Mouse (Mus musculus): ENCODE measurements at regions not wholly inside any gene's neighbourhood (a gene's known extent, or its start where the extent isn't known, plus 50 kb on each side); places are given as distances from the start of the nearest gene placed in this dataset.

DNA sequence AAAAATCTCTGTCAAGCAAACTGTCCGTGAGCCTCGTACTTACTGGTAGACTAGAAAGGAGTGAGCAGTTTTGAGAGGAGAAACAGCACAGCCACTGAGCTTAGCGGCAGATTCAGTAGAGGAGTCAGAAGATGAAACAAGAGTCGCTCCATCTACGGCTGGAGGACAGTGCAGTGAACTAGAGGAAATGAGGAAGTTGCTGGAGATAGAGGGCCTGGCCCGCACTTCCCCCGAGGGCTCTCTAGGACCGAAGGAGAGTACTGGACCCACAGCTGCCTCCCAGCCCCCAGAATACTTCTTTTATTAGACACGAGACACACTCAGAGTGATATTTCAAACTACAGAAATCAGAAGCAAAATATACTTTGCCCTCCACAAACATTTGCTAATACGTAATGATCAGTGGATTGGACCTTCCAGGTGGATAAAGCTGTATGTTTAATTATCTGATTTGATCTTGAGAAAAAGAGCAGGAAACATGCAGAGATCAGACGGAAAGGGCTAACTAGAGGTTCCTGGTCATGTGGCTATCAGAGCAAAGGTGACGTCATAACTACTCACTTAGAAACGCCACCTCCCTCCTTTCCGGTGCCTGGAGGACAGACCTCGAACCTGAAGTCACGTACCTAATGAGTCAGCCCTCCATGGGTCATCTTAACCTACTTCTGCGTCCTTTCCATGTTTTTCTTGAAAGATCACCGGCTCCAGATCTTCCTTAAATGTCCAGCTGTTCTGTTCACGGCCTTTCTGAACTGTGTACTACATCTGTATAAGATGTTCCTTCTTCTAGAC, 277.9 kb downstream of the Basp1 start:
- in situ Hi-C loops (cut with MboI, MseI), result no loop called here

DNA sequence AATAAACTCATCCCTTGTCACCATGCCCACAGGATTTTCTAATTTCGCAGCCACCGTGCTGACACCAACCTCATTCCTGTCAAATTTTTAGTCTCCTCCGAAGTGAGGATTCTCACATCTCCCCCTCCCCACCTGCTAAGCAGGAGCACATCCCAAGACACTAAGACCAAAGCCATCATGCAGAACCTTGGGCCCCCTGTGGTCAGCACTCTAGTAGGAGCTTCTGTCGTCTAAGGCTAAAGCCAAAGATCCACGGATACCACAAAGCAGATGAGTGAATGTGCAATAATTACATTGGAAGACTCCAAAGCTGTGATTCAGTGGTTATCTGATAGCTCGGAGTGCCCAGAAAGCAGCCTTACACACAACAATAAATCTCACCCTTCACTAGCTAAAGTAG, 283.5 kb downstream of the Basp1 start:
- in situ Hi-C loops (cut with MboI, MseI), result no loop called here

DNA sequence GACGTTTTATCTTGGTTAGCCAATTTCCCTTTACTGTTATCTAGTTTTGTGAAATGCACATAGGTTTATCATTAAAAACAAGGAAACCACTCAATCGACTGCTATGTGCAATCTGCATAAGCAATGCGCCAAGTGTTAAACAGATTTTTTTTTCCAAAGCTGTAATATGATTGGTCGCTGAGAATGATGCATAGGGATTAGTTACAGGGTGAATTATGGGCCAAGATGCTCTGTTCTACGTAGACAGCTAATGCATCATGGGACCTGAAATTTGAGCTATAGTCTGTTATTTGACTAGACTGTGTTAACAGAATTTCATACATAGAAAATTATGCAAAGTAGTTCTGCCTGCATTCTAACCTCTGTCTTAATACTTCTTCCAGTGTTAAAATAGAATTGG, 284.0 kb downstream of the Basp1 start:
- in situ Hi-C loops (cut with MboI, MseI), result no loop called here

DNA sequence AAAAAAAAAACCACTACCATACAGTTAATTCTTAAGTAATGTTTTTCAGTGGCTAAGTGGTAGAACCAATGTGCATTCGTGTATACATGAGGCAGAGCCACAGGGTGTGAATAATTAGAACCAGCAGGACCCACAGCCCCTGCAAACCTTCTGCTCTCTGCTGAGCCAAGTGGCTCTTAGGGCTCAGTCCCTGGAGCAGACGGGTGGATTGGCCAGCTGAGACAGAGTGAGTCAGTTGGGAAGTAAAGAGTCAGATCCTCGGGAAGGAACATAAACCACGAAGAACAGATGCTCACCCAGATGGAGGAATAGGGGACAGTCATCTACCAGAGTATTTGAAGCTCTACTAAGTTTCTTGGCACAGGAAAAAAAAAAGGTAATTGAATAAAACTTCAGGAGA, 293.1 kb downstream of the Basp1 start:
- in situ Hi-C loops (cut with MboI, MseI), result no loop called here

DNA sequence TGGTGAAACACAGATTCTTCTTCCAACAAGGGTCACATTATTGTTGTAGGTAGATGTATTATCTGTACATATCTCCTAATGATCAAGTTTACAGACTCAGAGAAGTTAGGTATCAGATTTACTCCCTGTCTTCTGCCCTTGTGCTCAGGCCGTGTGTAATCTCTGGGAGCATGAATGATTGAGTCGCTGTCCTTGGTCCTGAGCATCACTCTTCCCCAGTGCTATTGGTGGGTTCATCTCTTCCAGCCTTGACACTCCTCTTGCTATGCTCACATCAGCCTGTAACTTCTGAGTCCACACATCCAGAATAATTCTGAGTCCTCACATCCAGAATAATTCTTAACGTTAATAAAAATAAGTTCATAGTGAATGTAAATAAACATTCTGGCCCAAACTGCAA, 295.6 kb downstream of the Basp1 start:
- in situ Hi-C loops (cut with MboI, MseI), result no loop called here

DNA sequence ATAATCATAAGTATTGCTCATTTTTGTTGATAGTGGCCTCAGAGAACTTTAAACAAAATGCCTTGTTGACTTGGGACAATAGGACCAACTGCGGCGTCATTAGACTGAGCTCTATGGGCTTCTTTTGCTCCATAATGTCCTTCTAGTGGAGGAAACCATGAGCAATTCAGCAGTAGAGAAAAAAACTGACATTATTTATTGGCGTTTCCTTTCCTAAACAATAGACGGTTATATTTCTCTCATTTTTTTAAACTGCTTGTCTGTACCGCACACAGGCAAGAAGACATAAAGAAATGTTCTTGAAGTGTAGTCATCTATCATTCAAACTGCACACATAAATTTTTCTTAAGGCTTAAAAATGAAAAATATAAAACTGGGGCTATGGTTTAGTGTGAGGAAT, 310.8 kb downstream of the Basp1 start:
- in situ Hi-C loops (cut with MboI, MseI), result no loop called here

DNA sequence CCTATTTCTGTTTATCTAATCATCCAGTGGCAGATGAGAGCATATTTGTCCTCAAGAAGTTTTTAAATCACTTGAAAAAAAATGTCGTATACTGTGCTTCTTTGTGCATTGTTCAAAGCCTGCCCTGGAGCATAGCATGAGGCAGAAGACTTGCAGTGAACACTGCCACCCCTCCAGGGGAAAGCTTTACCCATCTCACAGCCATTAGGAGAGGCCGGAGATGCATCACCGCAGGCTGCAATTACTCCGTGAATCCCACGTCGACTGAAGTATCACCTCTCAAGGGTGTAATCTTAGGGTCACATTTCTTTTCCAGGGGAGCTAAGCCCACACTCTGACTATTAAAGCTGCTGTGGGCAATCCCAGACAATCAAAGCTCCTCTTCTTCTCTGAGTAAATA, 319.8 kb downstream of the Basp1 start:
- in situ Hi-C loops (cut with MboI, MseI), result no loop called here

DNA sequence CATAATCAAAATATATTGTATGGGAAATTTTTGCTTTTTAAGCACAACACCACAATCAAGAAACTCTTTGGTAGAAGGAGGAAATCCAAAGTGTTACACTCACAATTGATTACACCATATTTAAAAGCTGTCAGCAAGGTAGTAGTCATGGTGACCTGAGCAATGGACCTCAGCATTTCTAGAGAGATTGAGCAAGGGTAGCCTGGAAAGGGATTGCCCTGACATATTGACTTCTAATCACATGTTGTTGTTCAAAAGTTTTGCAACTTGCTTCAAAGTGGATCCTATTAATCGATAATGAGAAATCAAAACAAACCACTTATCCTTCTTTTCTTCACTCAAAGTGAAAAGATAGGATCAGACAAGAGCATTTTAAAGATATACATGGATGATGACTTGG, 343.9 kb downstream of the Basp1 start:
- in situ Hi-C loops (cut with MboI, MseI), result no loop called here

DNA sequence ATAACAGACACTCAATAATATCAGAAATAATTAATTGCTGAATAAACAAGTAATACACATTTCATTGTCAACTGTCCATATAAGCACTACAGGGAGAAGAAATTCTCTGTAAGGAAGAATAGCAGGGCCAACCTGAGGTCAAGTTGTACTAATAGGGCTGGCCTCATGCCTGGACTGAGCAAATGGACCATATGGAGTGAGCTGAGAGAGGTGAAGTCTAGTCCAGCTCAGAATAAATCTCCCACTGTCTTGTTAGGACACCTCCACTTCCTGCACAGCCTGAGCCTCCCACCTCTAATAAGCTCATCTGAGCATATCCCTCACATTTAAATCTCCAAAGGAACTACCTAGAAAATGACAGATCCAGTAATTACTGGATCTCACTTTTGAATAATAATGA, 354.2 kb downstream of the Basp1 start:
- in situ Hi-C loops (cut with MboI, MseI), result no loop called here

DNA sequence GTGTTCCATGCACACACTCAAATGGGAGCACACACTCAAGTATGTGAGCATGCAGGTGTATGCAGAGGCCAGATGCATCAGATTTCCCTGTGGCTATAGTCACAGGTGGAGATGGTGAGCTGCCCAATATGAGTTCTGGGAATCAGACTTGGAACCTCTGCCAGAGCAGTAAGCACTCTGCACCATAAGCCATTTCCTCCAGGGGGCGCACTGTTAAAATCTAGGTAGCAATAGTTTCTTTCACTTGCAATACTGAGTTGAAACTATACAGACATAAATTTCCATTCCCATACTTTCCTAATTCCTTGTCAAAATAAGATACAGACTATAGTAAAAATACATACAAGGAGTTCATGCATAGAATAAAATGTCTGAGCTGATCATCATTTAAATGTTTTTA, 365.7 kb downstream of the Basp1 start:
- in situ Hi-C loops (cut with MboI, MseI), result no loop called here

DNA sequence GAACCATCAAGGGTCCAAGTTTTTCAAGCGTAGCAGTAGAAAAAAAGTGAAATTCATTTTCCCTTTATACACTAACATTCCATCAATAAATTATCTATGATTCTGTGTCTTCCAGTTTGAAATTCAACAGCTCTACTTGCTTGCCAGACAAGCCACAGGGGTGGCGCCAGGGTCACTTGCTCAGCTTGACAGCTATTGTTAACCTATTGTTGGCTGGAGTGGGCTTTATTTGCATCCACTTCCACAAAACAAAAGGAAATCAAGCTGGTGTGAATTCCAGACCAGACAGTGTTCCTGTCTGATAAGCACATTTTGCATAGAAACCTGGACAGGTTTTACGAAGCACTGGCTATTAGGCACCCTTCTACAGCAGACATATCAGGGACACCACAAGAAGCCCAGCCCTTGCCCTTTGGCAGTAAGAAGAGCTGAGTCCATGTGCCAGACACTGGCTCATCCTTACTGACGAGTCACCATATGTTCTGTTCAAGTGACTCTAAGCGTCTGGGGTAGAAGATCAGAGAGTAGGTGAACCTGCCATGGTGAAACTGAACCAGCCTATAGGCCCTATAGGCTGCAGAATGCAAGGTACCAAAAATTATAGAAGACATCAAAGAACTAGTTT, 366.9 kb downstream of the Basp1 start:
- in situ Hi-C loops (cut with MboI, MseI), result no loop called here

DNA sequence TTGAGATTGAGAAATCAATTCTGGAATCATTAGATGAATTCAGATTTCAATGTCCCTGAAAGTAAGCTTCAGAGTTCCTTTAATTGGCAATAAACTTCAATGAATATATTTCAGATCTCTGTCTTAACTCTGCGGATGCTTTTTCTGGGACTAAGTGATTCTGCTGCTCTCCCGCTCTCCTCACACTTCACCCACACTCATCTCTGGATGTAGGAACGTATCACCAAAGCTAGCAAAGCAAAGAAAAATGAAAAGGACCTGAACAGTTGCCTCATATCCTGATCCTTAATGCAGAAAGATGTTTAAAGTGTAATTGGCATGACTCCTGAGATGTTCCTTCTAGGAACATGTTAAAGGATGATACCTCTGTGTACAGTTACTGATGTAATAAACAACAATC, 377.3 kb downstream of the Basp1 start:
- in situ Hi-C loops (cut with MboI, MseI), result no loop called here

DNA sequence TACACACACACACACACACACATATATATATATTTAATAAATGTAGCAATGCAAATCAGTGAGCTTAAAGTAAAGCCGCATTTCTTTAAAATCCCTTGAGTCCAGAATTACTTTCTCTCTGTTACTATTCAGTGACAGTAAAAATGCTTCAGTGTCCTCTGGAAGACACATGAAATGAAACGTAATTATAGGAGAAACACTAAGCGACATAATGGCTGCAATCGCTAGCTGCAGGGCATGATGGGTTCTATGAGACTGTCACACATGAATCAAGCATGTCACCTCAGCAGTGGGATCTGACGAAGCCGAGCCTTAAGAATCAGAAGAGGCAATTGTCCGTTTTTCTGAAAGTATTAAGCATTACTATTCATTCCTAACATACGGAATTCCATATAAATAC, 385.7 kb downstream of the Basp1 start:
- in situ Hi-C loops (cut with MboI, MseI), result no loop called here

DNA sequence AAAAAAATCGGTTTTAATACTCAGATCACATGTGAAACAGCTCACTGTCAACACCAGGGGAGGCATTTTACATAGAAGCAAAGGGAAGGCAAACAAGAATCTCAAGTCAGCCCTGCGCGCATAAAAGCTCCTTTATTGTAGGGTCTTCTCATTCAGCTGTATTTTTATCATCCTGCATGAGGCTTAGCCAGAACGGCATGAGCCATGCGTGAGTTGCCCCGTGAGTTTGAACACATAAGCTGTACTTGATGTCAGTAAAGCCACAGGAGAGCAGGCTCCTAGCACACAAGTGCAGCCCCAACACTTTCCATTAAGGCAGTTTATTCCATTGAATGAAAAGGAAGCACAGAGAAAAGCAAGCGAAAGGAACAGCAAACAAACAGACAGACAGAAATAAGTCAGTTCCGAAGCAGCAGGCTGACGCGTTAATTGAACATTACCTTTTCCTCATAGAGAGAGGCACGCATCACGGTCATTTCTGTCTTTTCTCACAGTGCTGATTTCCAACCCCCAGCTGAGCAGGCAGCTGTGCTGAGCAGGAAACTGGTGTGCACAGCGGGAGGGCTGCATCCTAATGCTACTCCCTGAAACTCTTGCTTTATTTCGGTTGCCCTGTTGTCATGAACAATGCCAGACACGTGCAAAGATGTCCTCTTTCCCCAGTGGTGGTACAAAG, 386.6 kb downstream of the Basp1 start:
- in situ Hi-C loops (cut with MboI, MseI), result no loop called here

DNA sequence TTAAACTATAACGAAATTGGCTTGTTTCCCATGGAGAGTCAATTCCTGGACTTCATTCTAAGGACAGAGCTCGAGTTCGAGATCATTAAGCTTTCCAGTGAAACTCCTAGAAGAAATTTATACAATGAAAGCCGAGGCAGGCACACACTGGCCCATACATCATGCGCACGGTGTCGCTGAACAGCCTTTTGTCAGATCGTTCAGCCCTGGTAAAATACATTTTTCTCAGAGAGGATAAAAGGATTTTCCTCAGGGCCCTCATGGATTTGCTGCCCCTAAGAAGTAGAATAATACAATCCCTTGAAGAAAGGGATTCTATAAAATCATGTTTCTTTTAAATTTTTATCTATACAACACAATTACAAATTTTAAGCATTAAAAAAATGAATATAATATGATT, 387.2 kb downstream of the Basp1 start:
- in situ Hi-C loops (cut with MboI, MseI), result no loop called here

DNA sequence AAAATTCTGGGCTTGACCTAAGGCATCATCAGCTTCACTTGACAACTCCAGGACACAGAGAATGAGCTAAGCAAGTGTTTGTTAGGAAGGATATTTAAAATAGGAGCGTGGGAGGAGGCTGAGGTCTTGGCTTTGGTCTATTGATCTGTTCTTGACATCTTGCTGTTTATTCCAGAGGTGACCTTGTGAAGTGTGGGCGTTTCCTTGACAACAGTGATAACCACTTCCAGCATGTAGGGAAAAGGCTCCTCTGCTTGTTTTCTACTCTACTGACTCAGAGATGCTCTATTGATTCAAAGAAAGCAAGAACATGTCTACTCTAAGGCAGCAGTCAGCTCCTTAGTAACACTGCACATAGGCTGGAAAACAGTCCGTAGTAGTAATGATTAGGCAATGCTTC, 392.6 kb downstream of the Basp1 start:
- in situ Hi-C loops (cut with MboI, MseI), result no loop called here

DNA sequence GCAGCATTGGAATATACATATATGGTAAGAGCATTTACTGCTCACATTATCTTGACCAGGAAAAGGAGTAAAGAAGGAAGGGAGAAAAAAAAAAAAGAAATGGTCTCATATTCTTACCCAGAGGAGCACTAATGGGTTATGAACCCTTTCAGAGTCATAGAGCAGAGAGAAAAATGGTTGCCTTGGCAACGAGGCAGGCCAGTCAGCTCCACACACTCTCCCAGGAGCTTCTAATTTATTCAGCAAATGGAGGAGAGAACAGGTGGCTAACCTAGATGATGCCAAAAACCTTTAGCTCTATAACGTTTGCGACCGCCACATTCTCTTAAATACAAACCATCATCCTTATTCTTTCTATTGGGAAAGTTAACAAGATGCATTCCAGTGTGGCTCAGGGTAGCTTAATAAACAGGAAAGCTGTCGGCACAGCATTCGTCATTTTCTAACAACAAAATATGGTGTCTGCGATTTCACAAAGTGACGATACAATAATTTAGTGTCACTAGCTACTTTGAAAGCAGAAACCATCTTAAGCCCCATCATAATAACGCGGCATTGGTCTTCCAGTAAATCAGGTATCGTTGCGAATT, 394.1 kb downstream of the Basp1 start:
- in situ Hi-C loops (cut with MboI, MseI), result no loop called here

DNA sequence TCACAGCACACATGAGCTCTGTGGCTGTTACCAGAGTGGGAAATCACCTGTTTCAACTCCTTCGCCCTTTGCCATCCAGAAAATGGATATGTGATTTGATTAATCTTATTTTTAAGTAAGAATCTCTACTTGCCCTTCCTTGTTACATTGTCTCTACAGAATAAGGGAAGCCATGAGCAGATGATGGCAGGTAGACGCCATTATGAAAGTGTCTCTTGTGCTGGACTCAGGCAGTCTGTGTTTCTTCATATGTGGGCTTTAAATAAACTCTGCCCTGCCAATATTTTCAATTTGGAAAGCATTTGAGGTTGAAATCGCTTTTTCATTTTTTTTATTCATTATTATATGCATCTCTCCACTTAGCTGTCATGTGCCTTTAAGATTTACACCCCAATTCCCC, 394.6 kb downstream of the Basp1 start:
- in situ Hi-C loops (cut with MboI, MseI), result no loop called here

DNA sequence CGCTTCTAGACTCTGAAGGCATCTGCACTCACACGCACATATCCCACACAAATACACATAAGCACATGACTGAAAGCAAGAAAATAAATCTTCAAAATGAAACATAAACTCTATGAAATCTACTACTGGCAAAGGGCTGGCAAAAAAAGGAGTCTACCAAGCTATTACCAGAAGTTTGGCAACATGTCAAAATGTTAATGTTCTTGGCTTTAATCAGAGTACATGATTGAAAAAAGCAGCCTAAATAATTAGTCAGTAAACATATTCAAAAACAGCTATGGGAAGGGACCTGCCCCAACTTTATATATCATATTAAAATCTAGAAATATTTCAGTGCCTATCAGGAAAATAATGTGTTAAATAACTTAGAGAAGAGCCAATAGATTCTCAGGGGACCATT, 405.8 kb downstream of the Basp1 start:
- in situ Hi-C loops (cut with MboI, MseI), result no loop called here

DNA sequence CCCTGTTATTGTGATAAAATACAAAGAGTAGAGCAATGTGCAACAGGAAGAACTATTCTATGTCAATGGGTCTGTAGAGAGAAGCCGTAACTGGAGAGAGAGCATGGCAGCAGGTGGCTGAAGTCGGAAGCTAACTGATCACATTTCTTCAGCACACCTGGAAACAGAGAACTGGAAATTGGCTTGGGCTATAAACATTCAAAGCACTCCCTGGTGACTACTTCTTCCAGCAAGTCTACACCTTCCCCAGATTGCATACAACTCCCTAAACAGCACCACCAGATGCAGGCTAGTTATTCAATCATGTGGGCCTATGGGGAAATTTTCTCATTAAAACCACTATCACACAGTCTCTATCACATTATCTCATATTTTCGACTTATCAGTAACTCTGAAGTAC, 413.4 kb downstream of the Basp1 start:
- in situ Hi-C loops (cut with MboI, MseI), result no loop called here

DNA sequence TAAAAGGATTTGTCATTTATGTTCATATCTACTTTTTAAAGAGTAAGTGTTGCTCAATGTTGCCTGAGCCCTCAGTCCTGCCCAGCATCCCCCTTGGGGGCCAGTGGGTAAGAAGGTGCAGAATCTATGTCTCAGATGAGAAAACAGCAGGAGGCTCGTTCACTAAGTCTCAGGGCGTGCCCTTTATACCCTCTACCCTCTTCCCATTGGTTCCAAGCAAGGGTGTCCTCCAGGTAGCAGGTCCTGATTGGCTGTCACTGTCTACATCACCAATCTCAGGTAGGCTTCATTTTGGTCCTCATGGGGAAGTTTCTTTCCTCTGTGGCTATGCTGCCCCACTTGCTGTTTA, 420.3 kb downstream of the Basp1 start:
- in situ Hi-C loops (cut with MboI, MseI), result no loop called here

DNA sequence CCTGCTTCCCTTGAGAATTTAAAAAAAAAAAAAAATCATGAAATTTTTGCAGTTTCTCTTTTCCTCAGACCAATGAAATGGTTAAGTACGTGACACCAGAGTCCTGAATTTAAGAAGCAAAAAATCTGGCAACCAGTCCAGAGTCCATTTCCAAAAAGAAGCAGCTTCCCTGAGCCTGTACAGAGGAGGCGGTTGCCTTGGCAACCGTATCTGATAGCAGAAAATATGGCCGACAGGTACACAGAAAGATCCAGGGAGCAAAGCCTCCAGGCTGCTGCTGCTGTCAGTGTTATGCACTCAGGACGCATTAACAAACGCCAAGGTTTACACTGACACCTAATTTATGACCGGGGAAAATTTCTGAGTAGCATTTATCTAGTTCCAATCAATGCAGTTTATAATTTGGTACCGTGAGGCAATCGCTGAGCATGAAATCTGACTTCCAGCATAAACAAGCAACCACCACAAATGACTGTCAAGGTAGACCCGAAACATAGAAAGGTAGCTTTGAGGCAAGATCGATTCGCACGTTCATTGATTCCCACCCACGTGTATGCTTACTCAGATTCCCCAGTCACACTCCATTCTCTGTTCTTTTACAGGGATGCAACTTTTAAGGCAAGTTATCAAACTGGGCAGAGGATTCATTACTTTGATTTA, 420.8 kb downstream of the Basp1 start:
- in situ Hi-C loops (cut with MboI, MseI), result no loop called here
